Mouse (Mus musculus) neural tube, embryonic 14.5 days (tissue): ENCODE measurements around the gene Msto1. TPM values are rescaled to one million over a fixed set of nuclear protein-coding genes. Genes with fewer than 3 reads are reported as not detected.

Experiments used
- ATAC-seq: fragments of 200-750 bp; cut with Nextera tagmentation; 2 replicates; pipeline ENCODE4 v1.8.0; 2017; ENCODE audit warnings: low read depth, mild to moderate bottlenecking, moderate TSS enrichment, moderate library complexity
- H3K27ac ChIP-seq: fragments of 300-500 bp; sonication (generic); 2 replicates; pipeline ENCODE4 v1.5.1; 2014; ENCODE audit warnings: low read depth, mild to moderate bottlenecking, control low read depth, low read length, moderate library complexity, mixed read lengths
- H3K27me3 ChIP-seq: fragments of 300-500 bp; sonication (generic); 2 replicates; pipeline ENCODE4 v1.6.1; 2014; ENCODE audit warnings: low read length; ENCODE audit not compliant: control insufficient read depth, insufficient read depth
- H3K36me3 ChIP-seq: fragments of 300-500 bp; sonication (generic); 2 replicates; pipeline ENCODE4 v1.6.1; 2014; ENCODE audit warnings: low read length, mixed read lengths; ENCODE audit not compliant: control insufficient read depth, insufficient read depth
- H3K4me1 ChIP-seq: fragments of 300-500 bp; sonication (generic); 2 replicates; pipeline ENCODE4 v1.6.1; 2014; ENCODE audit warnings: low read length; ENCODE audit not compliant: control insufficient read depth, insufficient read depth
- H3K4me2 ChIP-seq: fragments of 300-500 bp; sonication (generic); 2 replicates; pipeline ENCODE4 v1.6.1; 2014; ENCODE audit warnings: mild to moderate bottlenecking, low read depth, low read length, control low read depth
- H3K4me3 ChIP-seq: fragments of 300-500 bp; sonication (generic); 2 replicates; pipeline ENCODE4 v1.5.1; 2014; ENCODE audit warnings: low read depth, low read length, control low read depth, mixed read lengths
- H3K9ac ChIP-seq: fragments of 300-500 bp; sonication (generic); replicated peaks from 2 replicates; pipeline ENCODE4 v1.6.1; 2014; ENCODE audit warnings: low read depth, mild to moderate bottlenecking, control low read depth, low read length, mixed read lengths
- H3K9me3 ChIP-seq: fragments of 300-500 bp; sonication (generic); 2 replicates; pipeline ENCODE4 v1.6.1; 2016; ENCODE audit warnings: low read length; ENCODE audit not compliant: control insufficient read depth
- WGBS: fragments of 180-500 bp; shearing (Covaris S2); extraction: QIAGEN DNeasy Blood & Tissue Kit; methylation state at CpG from one replicate; pipeline ENCODE4 v1.1.7; 2014; 5-methylcytosine and 5-hydroxymethylcytosine counted together
- polyA plus RNA-seq: library from polyadenylated mRNA; unstranded; fragments of >200 nt; fragmentation: Nextera tagmentation; extraction: Ambion mirVana; gene quantifications from 2 replicates; pipeline ENCODE4 v1.2.1, GENCODE M21; 2014

Gene Msto1
- polyA plus RNA-seq, 1 experiment from 2014 or later: 50.7 TPM

GRCm38 (mm10) chr3:88942316-88942880, 28.6 kb upstream of the Msto1 start:
- WGBS: 96% methylated on average over 10 of the region's 10 CpGs
- Histone ChIP-seq H3K9ac (no peak overlapping the region), H3K27me3 (no peaks in the 10 kb centered on the region), H3K9me3 (no peaks in the 10 kb centered on the region), H3K4me1 (no peaks in the 10 kb centered on the region), H3K27ac (no peak overlapping the region), H3K36me3 (peaks cover 14% of the 10 kb centered on the region), H3K4me2 (no peak overlapping the region), H3K4me3 (no peak overlapping the region)
- ATAC-seq: no peak

GRCm38 (mm10) chr3:88939749-88940148, 25.9 kb upstream of the Msto1 start:
- H3K27me3 ChIP-seq: no peaks in the 10 kb centered on the region
- no peak overlapping the region; the same call in 1 of the 2 replicates for H3K27ac ChIP-seq
- WGBS: 77% methylated on average over 3 of the region's 3 CpGs
- no peak overlapping the region for H3K4me2 ChIP-seq
- no peak for ATAC-seq
- no peaks in the 10 kb centered on the region for H3K4me1 ChIP-seq
- no peak overlapping the region for H3K9ac ChIP-seq
- no peaks in the 10 kb centered on the region for H3K9me3 ChIP-seq
- peaks cover 29% of the 10 kb centered on the region for H3K36me3 ChIP-seq
- no peak overlapping the region for H3K4me3 ChIP-seq

GRCm38 (mm10) chr3:88939071-88939470, 25.3 kb upstream of the Msto1 start:
- no peak for ATAC-seq
- H3K36me3 ChIP-seq: peaks cover 33% of the 10 kb centered on the region
- 91% methylated on average over 10 of the region's 10 CpGs for WGBS

GRCm38 (mm10) chr3:88929501-88929900, 15.7 kb upstream of the Msto1 start:
- no peaks in the 10 kb centered on the region for H3K4me1 ChIP-seq
- no peaks in the 10 kb centered on the region for H3K9me3 ChIP-seq
- peaks cover 64% of the 10 kb centered on the region for H3K36me3 ChIP-seq
- no peak overlapping the region for H3K4me2 ChIP-seq
- no peak overlapping the region for H3K9ac ChIP-seq
- H3K27me3 ChIP-seq: no peaks in the 10 kb centered on the region
- no peak for ATAC-seq
- H3K4me3 ChIP-seq: no peak overlapping the region
- H3K27ac ChIP-seq: no peak overlapping the region
- WGBS: 92% methylated on average over 3 of the region's 3 CpGs

More at GRCm38 (mm10) chr3:88939071-88939470, 25.3 kb upstream of the Msto1 start:
- Histone ChIP-seq H3K4me1 (no peaks in the 10 kb centered on the region), H3K27ac (no peak overlapping the region), H3K9ac (no peak overlapping the region), H3K4me2 (no peak overlapping the region), H3K27me3 (no peaks in the 10 kb centered on the region), H3K4me3 (no peak overlapping the region), H3K9me3 (no peaks in the 10 kb centered on the region)

GRCm38 (mm10) chr3:88925651-88926050, 11.9 kb upstream of the Msto1 start:
- H3K27me3 ChIP-seq: no peaks in the 10 kb centered on the region
- no peak overlapping the region for H3K4me2 ChIP-seq
- H3K4me1 ChIP-seq: no peaks in the 10 kb centered on the region
- ATAC-seq: no peak
- H3K9ac ChIP-seq: no peak overlapping the region
- no peaks in the 10 kb centered on the region for H3K9me3 ChIP-seq
- H3K27ac ChIP-seq: no peak overlapping the region
- WGBS: 91% methylated on average over 2 of the region's 2 CpGs
- H3K4me3 ChIP-seq: no peak overlapping the region
- H3K36me3 ChIP-seq: peaks cover 81% of the 10 kb centered on the region

- H3K4me3 ChIP-seq: no peak overlapping the region
- ATAC-seq: no peak
- no peaks in the 10 kb centered on the region for H3K4me1 ChIP-seq
- WGBS: 91% methylated on average over 8 of the region's 8 CpGs
- H3K27ac ChIP-seq: no peak overlapping the region
- peaks cover 76% of the 10 kb centered on the region for H3K36me3 ChIP-seq
- no peaks in the 10 kb centered on the region for H3K27me3 ChIP-seq
- no peaks in the 10 kb centered on the region for H3K9me3 ChIP-seq
- no peak overlapping the region for H3K4me2 ChIP-seq
- H3K9ac ChIP-seq: no peak overlapping the region
Observed at GRCm38 (mm10) chr3:88923989-88924591, 10.3 kb upstream of the Msto1 start.

GRCm38 (mm10) chr3:88921411-88921810, 7.6 kb upstream of the Msto1 start:
- WGBS: 97% methylated on average over 9 of the region's 9 CpGs
- Histone ChIP-seq H3K36me3 (peaks cover 50% of the 10 kb centered on the region), H3K4me2 (no peak overlapping the region), H3K9ac (no peak overlapping the region), H3K9me3 (no peaks in the 10 kb centered on the region), H3K27ac (no peak overlapping the region), H3K4me3 (no peak overlapping the region), H3K27me3 (no peaks in the 10 kb centered on the region), H3K4me1 (no peaks in the 10 kb centered on the region)
- no peak for ATAC-seq

- Histone ChIP-seq H3K4me3 (no peak overlapping the region), H3K9me3 (no peaks in the 10 kb centered on the region), H3K27ac (no peak overlapping the region), H3K4me2 (no peak overlapping the region), H3K27me3 (no peaks in the 10 kb centered on the region), H3K4me1 (peaks cover 6% of the 10 kb centered on the region), H3K36me3 (peaks cover 27% of the 10 kb centered on the region), H3K9ac (no peak overlapping the region)
- WGBS: 80% methylated on average over 13 of the region's 13 CpGs
- ATAC-seq: no peak
Observed at GRCm38 (mm10) chr3:88918981-88919380, 5.2 kb upstream of the Msto1 start.

- ATAC-seq: 0 out of 2 replicates have a peak, but pooled peaks have one; percentile 9
- H3K4me3 ChIP-seq: peak overlapping the region; percentile 78
- no peaks in the 10 kb centered on the region for H3K9me3 ChIP-seq
- H3K4me1 ChIP-seq: peaks cover 14% of the 10 kb centered on the region
- 33% methylated on average over 8 of the region's 8 CpGs for WGBS
- H3K27ac ChIP-seq: peak overlapping the region; percentile 85
- H3K4me2 ChIP-seq: peak overlapping the region; percentile 75
- H3K36me3 ChIP-seq: peaks cover 17% of the 10 kb centered on the region
- H3K9ac ChIP-seq: peak overlapping the region; percentile 80
- no peaks in the 10 kb centered on the region for H3K27me3 ChIP-seq
Observed at GRCm38 (mm10) chr3:88914384-88914810, 598 bp upstream of the Msto1 start.
